Mouse (Mus musculus) bone marrow macrophage, adult 2 months (primary cell): ENCODE measurements around the gene Pgd.

Experiments used
- CTCF ChIP-seq: IDR thresholded peaks from 2 replicates; pipeline ENCODE4 v1.5.1; 2012; ENCODE audit warnings: low read depth, mild to moderate bottlenecking, low read length, moderate library complexity
- POLR2A ChIP-seq: IDR thresholded peaks from 2 replicates; pipeline ENCODE4 v1.6.1; 2012; ENCODE audit warnings: mild to moderate bottlenecking, low read depth, low read length, borderline replicate concordance

- TF ChIP-seq POLR2A = no peak
- TF ChIP-seq CTCF = no peak
These were observed 9.1 kb downstream of the Pgd start for GRCm38 (mm10) chr4:149157415-149157973.
